Mouse (Mus musculus): ENCODE data around the gene Fam57a. TPM values are rescaled to one million over a fixed set of nuclear protein-coding genes. Genes with fewer than 3 reads are reported as not detected.
A peak's percentile ranks its signal among the peaks of the same experiment; 100 is the strongest.

Gene Fam57a
- total and polyA plus RNA-seq, 3 experiments = 2.0 to 4.2 (median 3.0) TPM

- Histone ChIP-seq H3K27me3 (ENCODE audit: control insufficient read depth, insufficient read depth, low read length) (no peaks in the 10 kb centered on the region), H3K27ac (no peak overlapping the region), H3K4me3 (no peak overlapping the region), H3K9ac (ENCODE audit: low read depth, low read length) (no peak overlapping the region), H3K36me3 (ENCODE audit: control insufficient read depth, insufficient read depth, low read length) (no peaks in the 10 kb centered on the region), H3K4me1 (ENCODE audit: control insufficient read depth, insufficient read depth, low read length) (no peaks in the 10 kb centered on the region), H3K79me2 (replicated peaks; ENCODE audit: control insufficient read depth, insufficient read depth, low read length) (no peaks in the 10 kb centered on the region)
- intact Hi-C loops (cut with DNase I) = no loop called here
- WGBS = 79% methylated on average over 5 of the region's 5 CpGs
- TF ChIP-seq CTCF (IDR thresholded peaks at IDR 0.05) (no peak), EP300 (IDR thresholded peaks at IDR 0.05; ENCODE audit: insufficient read depth, low read depth, low read length) (no peak), POLR2A (IDR thresholded peaks at IDR 0.05; ENCODE audit: insufficient read depth, low read depth, low read length) (no peak)
- DNase-seq = no peak
These were observed 45.2 kb downstream of the Fam57a start for GRCm38 (mm10) chr11:76224631-76225030.

- intact Hi-C loops (cut with DNase I) = no loop called here
- no peaks in the 10 kb centered on the region for H3K36me3 ChIP-seq (ENCODE audit: control insufficient read depth, insufficient read depth, low read length)
These were observed 45.6 kb downstream of the Fam57a start for GRCm38 (mm10) chr11:76225051-76225450.

DNA sequence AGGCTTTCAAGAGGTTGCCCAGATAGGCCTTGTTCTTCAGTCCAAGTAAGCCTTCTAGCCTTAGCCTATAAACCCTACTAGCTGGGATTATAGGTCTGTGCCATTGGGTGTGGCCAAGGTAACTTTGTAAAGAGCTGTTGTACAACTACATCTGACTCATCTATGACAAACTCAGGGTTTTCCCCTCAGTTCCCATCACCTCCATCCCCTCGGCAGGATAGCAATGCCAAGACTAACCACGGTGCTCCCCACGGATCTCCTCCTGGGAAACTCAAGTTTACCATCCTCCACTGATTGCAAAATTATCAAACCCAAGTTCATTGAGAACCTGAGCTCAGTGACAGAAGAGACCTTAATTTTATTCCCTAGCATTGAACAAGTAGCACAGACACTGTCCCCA is 56.7 kb downstream of the Fam57a start:
- no peaks in the 10 kb centered on the region for H3K36me3 ChIP-seq (ENCODE audit: control insufficient read depth, insufficient read depth, low read length)
- intact Hi-C loops (cut with DNase I) = no loop called here
- H3K4me1 ChIP-seq (ENCODE audit: control insufficient read depth, insufficient read depth, low read length) = 0 out of 2 replicates have a peak, but pooled peaks cover 1% of the 10 kb centered on the region
- no peak overlapping the region for H3K9ac ChIP-seq (ENCODE audit: low read depth, low read length)
- H3K79me2 ChIP-seq (replicated peaks; ENCODE audit: control insufficient read depth, insufficient read depth, low read length) = no peaks in the 10 kb centered on the region
- no peaks in the 10 kb centered on the region for H3K27me3 ChIP-seq (ENCODE audit: control insufficient read depth, insufficient read depth, low read length)
- no peak overlapping the region for H3K4me3 ChIP-seq
- WGBS = 87% methylated on average over 3 of the region's 3 CpGs
- TF ChIP-seq POLR2A (IDR thresholded peaks at IDR 0.05; ENCODE audit: insufficient read depth, low read depth, low read length) (no peak), EP300 (IDR thresholded peaks at IDR 0.05; ENCODE audit: insufficient read depth, low read depth, low read length) (no peak), CTCF (IDR thresholded peaks at IDR 0.05) (no peak)
- no peak overlapping the region for H3K27ac ChIP-seq
- no peak for DNase-seq

More at GRCm38 (mm10) chr11:76225051-76225450, 45.6 kb downstream of the Fam57a start:
- Histone ChIP-seq H3K79me2 (replicated peaks; ENCODE audit: control insufficient read depth, insufficient read depth, low read length) (no peaks in the 10 kb centered on the region), H3K9ac (ENCODE audit: low read depth, low read length) (no peak overlapping the region), H3K27ac (no peak overlapping the region), H3K27me3 (ENCODE audit: control insufficient read depth, insufficient read depth, low read length) (no peaks in the 10 kb centered on the region), H3K4me1 (ENCODE audit: control insufficient read depth, insufficient read depth, low read length) (no peaks in the 10 kb centered on the region), H3K4me3 (no peak overlapping the region)
- TF ChIP-seq CTCF (IDR thresholded peaks at IDR 0.05) = no peak
- no peak for TF ChIP-seq EP300 (IDR thresholded peaks at IDR 0.05; ENCODE audit: insufficient read depth, low read depth, low read length)
- TF ChIP-seq POLR2A (IDR thresholded peaks at IDR 0.05; ENCODE audit: insufficient read depth, low read depth, low read length) = no peak
- no peak for DNase-seq

DNA sequence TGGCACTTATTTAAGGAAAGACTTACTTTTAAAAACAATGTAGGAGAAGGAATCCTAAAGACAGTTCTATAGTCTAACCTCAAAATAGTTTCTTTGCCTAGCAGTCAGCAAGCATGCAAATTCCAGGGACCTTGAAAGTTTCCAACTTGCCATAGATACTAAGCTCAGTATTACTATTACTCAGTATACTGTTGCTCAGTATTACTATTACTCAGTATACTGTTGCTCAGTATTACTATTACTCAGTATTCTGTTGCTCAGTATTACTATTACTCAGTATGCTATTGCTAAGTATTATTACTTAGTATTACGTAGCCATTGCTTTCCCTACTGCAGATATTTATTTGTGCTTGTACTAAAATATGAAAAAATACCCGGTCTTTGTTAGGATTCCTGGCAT is 60.3 kb downstream of the Fam57a start:
- Histone ChIP-seq H3K4me1 (ENCODE audit: control insufficient read depth, insufficient read depth, low read length) (peaks cover 3% of the 10 kb centered on the region), H3K4me3 (no peak overlapping the region), H3K36me3 (ENCODE audit: control insufficient read depth, insufficient read depth, low read length) (peaks cover 2% of the 10 kb centered on the region; the same call in 1 of the 2 replicates), H3K27ac (no peak overlapping the region), H3K9ac (ENCODE audit: low read depth, low read length) (no peak overlapping the region), H3K27me3 (ENCODE audit: control insufficient read depth, insufficient read depth, low read length) (no peaks in the 10 kb centered on the region), H3K79me2 (replicated peaks; ENCODE audit: control insufficient read depth, insufficient read depth, low read length) (no peaks in the 10 kb centered on the region)
- 94% methylated on average over 2 of the region's 2 CpGs for WGBS
- TF ChIP-seq EP300 (IDR thresholded peaks at IDR 0.05; ENCODE audit: insufficient read depth, low read depth, low read length) (no peak), CTCF (IDR thresholded peaks at IDR 0.05) (no peak), POLR2A (IDR thresholded peaks at IDR 0.05; ENCODE audit: insufficient read depth, low read depth, low read length) (no peak)
- DNase-seq = no peak
- intact Hi-C loops (cut with DNase I) = no loop called here

- peak within 1 kb of the TSS; percentile 82 for H3K27ac ChIP-seq
- peaks cover 3% of the 10 kb centered on the region for H3K4me1 ChIP-seq (ENCODE audit: control insufficient read depth, insufficient read depth, low read length)
- under 1% methylated on average over 61 of the region's 61 CpGs for WGBS
- no peaks in the 10 kb centered on the region for H3K27me3 ChIP-seq (ENCODE audit: control insufficient read depth, insufficient read depth, low read length)
- H3K4me3 ChIP-seq = peak within 1 kb of the TSS; percentile 93
- DNase-seq = peak; percentile 91 to 95
- intact Hi-C loops (cut with DNase I) = no loop called here
- no peaks in the 10 kb centered on the region for H3K79me2 ChIP-seq (replicated peaks; ENCODE audit: control insufficient read depth, insufficient read depth, low read length)
- H3K9ac ChIP-seq (ENCODE audit: low read depth, low read length) = peak within 1 kb of the TSS; percentile 76
- TF ChIP-seq POLR2A (IDR thresholded peaks at IDR 0.05; ENCODE audit: insufficient read depth, low read depth, low read length) = peak; percentile 78
- TF ChIP-seq CTCF (IDR thresholded peaks at IDR 0.05) = no peak
- H3K36me3 ChIP-seq (ENCODE audit: control insufficient read depth, insufficient read depth, low read length) = peaks cover 2% of the 10 kb centered on the region; the same call in 1 of the 2 replicates
These were observed 63.7 kb downstream of the Fam57a start, which contains the start of the genes Mrm3 and Glod4 for GRCm38 (mm10) chr11:76242901-76243810. TSS of gene Mrm3 (plus strand) at chr11:76243715. TSS of gene Glod4 (minus strand) at chr11:76243725.
